Mouse (Mus musculus) urinary bladder, postnatal 36 days (tissue): Measurements from ENCODE around the gene Aprt.

Experiments used
- DNase-seq, 2 experiments: peaks; one replicate each; pipeline ENCODE4 v3.0.0; 2022; ENCODE audit warnings: low spot score in 2 of 2, mixed read lengths in 1 of 2

Aprt gene

DNA sequence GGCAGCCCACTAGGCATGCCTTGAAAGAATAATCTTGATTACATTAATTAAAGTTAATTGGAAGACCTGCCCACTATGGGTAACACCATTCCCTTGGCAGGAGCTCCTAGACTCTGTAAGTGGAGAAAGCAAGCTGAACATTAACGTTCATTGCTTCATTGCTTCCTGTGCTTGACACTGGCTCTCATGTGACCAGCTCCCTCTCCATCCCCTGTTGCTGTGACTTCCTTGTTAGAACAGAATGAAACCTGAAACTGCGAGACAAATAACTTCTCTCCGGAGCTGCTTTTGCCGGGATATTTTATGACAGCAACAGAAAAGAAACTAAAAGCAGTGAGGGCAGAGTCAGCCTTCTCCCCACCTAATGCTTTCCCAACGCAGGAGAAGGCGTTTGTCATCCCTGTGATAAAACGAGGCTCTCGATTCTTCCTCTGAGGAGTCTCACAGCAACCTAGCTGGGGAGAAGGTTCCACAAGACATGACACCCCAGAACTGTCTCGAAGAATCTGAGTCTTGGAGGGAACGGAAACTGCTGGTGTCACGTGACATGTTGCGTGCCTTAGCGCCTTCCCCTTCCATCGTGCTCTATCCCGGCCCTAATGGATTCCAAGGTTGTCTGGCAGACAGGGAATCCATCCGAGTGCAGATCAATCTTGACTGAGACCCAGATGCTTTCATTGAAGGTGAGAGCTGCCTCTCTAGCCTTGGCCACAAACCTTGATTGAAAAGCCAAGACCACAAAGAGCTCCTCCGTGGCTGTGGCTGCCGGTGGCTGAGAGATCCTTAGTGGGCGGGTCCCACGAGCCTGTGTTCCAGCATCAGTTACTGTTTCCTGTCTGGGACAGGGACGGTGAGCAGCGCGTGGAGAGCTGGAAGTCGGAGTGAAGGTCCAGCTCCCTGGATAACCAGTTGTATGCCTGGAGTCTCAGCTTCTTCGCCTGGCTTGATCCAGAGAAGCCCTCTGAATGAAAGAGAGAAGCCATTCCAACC lies 12.1 kb downstream of the Aprt start:
- DNase-seq = no peak

DNA sequence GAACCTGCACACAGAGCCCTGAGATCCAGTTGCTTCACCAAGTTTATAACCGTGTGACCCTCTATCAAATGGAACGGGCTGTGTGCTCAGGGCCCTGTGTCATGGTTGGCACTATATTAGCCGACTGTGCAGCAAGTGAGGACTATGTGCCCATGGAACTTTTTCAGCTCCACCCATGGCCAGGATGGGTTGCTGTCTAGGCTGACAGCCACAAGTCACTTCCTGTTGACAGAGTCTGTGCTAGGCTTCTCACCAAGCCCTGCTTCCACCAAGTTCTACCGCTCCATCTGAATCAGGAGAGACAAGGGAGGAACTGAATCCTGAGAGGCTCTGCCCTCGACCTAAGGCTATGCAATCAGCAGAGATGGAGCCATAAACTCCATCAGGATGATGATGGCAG lies 15.5 kb downstream of the Aprt start:
- DNase-seq = no peak

DNA sequence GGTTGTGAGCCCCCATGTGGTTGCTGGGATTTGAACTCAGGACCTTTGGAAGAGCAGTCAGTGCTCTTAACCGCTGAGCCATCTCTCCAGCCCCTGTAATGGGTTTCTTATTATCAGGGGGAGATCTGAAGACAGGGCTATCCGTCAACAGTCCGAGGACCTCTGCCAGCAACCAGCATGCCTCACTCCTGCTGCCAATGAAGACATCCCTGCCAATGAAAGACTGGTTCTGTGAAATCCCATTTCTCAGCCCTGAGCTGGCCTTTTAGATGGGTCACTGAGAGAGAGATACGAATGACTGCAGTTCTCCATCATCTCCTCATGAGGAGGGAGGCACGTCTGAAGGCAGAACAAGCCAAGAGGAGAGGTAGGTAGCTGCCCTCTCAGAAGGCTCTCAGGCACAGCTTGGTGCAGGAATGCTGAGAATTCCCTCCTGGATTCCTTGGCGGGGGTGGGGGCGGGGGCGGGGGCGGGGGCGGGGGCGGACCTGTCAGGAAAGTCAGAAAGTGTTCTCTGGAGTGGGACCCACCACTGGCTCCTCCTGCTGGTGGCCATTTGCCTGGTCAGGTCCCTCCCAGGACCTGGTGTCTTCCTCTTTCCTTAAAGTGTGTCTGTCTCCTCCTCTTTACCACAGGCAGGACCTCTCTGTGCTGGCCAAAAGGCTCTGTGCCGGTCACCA lies 17.9 kb downstream of the Aprt start:
- no peak for DNase-seq

DNA sequence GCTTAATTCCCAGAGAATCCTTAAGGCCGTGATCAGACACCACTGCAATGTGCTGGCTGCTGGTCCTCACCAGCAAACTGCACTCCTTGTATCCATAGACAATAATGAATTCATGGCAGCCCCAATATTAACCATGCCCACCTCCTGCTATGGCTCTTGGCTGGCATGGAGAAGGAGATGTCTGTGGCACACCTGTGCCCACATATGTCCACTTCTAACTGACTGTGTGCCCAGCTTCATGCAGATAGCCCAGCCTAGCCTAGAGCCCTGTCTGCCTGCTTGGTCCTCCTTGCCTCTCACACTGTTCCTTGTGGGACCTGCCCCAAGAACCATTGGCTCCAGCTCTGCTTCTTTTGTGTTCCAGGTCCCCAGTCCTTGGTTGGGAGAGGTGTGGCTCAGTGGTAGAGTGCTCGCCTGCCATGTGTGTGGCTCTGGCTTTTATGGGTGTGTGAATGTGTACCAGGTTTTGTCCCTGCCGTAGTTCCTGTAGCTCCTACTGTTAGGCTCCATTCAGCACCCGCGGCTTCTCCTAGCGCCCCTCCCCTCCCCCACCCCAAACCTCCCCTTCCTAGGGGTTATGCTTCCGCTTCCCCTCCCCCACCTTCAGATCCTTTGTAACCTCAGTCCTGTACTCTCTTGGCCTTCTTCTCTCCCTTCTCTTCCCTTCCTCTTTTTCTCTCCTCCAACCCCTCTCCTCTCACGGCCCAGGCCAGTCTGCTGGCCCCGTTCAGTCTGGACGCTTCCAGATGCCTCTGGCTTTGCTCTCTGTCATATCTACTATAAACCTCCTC lies 19.3 kb downstream of the Aprt start:
- DNase-seq = no peak

DNA sequence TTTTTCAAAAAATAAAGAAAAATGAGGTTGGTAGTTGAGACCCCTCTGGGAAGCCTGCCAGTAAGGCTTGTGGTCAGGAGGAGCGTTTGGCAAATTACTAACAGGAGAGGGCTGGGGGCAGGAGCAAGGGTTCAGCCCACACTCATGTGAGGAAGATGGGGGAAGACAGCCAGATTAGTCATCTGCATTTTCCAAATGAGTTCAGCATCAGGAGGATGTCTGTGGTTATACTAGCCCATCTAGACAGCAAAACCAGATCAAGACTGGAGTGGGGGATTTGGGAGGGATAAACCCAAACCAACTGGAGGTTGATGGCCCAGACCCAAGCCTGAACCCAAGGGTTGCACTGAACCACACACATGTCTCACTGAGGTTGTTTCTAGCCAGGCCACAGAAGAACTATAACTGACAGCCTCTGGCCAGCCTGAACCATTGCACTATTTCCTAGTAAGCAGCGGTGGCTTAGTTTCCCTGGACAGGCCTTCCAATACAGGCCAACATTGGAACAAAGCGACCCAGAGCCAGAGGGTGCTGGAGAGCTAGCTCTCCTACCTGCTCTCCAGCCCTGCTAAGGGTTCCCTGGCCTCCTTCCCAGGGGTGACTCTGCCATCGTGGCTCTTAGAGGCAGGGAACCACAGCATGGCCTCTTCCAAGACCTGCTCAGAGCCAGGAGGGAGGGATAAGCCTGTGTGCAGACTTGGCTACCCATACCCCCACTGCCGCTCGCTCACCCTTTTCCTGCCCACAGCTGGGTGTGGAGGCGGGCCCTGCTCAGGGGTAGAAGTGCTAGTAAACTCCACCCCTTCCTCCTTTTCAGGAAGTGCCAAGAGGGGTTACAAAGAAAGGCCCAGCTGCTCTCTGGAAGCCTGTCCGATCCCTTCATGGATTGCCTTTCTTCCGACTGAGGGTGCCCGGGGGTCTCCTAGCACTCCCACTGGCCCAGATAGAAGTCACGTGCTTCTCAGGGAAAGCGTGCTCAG lies 20.4 kb downstream of the Aprt start:
- peak in 1 of 2 experiments; percentile 71 for DNase-seq

DNA sequence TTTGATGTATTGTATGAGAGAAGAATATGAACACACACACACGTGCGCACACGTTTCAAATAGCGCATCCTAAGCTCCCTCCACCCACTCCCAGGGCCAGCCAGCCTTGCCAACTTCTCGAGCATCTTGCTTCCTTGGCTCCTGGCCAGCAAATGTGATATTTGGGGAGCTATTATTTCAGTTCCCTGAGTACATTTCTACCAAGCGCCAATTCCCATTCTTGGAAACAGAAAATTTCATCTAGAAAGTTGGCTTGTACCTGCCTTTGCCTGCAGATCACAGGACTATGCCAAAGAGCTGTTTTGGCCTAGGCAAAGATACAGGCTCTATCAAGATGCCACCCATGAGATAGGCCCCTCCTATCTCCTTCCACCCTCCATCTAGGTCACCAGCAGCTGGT lies 21.9 kb downstream of the Aprt start:
- no peak for DNase-seq

DNA sequence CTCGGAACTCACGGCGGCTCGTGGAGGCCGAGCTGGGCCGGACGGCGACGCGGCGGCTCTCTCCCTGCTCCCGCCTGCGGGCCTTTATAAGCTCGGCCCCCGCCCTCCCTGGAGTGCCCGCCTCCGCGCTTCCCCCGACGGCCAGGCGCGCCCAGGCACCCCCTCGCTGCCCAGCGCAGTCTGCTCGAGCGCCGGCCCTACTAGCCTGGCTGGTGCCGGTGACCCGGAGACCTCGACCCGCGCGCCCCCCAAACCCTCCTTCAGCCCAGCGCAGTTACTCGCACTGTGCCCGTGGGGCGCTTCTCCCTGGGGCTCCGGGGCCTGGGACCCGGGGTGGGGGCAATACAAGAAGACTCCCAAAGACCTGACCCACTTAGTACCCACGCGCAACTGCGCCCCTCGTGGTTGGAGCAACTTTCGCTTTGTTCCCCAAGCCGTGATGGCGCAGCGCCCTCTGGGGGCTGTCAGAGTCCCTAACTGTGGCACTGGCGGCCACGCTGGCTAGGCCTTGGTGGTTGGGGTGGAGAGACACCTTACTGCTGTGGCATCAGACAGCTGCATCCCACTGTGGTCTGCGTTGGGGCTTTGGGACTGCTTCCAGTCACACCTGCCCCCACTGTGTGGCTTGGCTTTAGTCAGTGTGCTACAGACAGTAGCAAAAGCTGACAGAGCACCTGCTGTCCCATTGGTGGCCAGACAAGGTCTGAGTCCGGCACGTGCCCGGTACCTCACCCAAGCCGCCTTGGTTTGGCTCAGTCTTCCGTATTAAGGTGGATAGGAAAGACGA lies 25.3 kb downstream of the Aprt start, which contains the start of gene Piezo1:
Gene Piezo1, minus strand, starts transcription at position 65 of the 787 bp plus-strand sequence.
- peak; percentile 94 for DNase-seq

DNA sequence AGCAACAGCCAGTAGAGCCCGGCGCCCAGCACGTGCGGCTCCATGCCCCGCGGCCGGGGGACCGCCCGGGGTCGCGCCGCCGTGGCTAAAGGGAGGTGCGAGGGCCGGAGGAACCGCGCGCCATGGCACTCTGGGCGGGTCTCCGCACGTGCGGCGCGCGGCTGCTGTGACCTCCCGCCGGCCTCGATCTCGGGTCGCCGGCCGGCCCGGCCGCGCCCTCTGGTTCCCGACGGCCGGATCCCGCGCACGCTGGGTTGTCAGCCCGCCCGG lies 25.8 kb downstream of the Aprt start:
- DNase-seq = peak in 1 of 2 experiments; percentile 41

DNA sequence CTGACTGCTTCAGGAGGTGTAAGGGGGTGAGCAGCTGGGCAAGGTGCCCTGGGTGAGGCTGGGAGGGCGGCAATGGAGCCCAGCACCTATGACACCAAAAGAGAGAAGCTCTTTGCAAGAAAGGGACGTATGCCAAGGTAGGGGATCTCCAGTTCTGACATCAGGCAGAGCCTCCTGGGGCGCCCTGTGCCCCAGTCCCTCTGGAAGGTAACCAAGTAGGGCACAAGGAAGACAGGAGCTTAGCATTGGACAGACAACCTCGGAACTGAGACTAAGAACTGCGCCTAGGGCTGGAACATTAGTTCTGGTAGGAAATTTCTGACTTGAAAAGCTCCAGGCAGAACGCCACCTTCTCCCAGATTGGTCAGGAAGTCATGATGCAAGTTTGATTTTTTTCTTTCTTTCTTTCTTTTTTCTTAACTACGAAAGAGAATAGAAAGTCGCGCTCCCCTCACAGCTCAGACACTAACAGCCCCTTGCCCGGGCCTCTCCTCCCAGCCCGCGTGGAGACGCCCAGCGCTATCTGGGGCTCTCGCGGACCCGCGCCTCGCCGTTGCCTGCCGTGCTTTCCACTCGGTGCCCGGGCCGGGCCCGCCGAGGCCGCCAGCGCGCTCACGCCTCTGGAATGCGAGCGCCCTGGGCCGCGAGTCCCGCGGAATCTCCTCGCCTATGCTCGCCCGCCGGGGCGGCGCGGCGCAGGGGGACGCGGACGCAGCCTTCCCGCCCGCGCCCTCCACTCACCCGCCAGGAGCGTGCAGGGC lies 26.3 kb downstream of the Aprt start:
- peak; percentile 46 to 47 for DNase-seq

DNA sequence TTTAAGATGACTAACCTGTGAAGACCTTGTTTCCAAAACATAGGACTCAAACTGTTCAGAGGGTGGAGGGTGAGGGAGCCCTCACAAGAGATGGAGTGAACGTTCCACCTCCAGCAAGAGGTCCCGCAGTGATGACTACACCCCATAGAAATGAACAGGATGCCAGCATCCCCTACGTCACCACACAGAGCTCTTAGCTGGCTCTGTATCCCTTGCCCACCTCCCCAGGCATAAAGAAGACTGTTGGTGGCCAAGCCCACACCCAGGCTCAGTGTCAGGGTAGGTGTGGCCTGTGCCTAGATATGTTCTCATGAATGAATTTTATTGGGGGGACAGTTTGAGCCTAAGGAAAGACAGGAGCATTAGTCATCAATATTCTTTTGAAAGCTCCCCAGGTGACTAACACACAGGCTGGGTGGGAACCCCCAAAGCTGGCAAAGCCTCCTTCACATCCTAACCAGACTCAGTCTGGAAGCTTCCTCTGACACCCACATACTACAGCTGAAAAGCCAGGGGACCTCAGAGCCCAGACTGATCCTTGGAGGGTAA lies 27.7 kb downstream of the Aprt start:
- no peak for DNase-seq

DNA sequence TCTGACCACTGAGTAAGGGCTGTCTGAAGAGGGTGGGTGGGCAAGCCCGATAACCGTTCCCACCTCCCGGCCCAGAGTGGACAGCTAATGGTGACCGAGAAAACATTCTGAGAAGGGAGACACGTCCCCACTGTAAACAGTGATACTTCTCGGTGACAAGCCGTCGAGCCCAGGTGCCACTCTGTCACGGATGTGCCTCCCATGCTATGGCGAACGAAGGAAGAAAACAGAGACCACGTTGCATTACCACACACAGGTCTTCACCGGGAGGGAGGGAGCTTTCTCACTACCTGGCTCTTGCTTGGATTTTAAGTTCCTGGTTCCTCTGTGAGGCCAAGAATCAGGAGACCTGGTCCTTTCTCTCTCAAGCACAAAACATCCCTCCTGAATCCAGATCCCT lies 28.4 kb downstream of the Aprt start:
- DNase-seq = no peak

DNA sequence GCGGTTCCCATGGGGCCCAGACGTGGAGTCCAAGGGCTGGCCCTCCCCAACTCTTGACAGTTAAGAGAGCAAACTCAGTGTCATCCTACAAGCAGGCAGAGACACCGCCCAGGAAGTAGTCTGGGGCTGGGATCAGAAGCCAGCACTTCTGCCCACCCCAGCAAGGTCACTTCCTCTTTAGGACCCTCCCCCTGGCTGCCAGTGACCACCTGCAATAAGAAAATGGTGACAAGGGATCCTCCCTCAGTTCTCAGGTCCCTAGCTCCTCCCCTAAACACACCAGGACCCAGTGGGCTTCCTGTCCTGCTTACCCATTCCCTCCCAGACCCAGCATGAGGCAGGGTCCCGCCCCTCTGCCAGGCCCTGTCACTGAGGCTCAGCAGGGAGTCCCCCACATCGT lies 28.9 kb downstream of the Aprt start:
- DNase-seq = no peak

DNA sequence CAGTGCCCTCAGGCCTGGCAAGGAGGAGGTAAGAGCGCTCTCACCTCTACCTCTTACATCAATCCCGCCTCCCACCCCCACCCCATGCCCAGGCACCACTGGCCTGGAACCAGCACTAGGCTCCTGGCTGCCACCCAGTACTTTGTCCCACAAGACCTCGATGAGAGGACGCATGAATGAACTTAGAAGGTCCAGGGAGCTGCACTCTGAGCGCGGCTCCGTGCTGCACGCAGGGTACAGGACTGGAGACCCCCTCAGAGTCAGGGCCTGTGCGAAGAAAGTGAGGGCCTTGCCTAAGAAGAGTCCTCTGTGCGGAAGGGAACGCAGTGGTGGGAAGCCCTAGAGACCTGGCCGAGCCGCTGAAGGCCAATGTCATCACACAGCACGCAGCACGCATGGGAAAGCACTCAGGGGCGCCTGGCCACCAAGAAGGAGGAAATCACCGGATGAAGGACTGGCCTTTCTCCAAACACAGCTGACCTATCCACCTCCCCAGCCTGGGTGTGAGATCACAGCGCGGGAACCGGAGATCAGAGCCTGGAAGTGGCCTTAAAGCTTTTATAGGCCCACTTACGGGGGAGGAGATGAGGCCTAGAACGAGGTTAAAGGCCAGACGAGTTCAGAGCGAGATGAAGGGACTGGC lies 29.8 kb downstream of the Aprt start:
- no peak for DNase-seq

DNA sequence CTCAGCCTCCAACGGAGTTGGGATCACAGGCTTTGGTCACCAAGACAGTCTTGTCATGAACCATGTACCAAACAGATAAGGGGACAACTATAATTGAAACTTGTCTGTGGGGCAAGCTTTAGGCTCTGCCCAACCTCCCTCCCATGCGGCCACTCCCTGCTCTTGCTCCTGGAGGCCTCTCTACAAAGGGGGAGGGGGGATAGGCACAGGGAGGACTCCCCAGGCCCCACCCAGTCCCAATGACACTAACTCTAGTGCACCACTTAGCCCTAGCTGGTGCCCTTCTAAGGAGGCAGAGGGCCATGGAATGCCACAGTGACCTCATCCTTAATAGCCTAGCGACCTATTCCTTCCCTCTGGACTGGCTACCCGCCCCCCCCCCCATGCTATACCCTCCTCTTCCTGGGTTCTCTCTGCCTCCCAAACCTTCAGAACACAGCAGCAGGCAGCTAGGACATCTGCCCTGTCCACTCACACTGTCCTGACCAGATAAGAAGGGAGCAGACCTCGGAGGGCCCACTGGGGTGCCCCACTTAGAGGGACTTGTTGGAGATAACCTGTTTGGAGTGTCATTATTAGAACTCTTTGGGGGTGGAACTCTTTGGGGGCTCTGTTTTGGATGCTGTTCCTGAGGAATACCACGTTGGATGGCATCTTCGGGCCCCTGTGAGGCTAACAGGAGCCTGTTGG lies 30.5 kb downstream of the Aprt start:
- DNase-seq = no peak

DNA sequence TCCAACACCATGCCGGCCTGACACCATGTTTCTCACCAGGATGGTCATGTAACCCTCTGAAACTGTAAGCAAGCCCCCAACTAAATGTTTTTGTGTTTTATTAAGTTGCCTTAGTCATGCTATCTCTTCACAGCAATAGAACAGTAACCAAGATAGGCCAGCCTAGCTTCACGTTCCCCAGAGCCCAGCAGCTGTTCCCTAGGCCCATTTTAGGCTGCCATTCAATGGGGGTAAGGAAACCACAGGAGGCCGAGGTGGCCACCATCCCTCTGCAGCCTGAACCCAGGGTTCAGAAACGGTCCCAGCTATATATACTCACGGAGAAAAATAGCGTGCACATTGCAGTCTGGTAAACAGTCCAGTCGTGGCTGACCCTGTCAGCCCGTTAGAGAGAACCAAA lies 32.6 kb downstream of the Aprt start:
- DNase-seq = no peak

DNA sequence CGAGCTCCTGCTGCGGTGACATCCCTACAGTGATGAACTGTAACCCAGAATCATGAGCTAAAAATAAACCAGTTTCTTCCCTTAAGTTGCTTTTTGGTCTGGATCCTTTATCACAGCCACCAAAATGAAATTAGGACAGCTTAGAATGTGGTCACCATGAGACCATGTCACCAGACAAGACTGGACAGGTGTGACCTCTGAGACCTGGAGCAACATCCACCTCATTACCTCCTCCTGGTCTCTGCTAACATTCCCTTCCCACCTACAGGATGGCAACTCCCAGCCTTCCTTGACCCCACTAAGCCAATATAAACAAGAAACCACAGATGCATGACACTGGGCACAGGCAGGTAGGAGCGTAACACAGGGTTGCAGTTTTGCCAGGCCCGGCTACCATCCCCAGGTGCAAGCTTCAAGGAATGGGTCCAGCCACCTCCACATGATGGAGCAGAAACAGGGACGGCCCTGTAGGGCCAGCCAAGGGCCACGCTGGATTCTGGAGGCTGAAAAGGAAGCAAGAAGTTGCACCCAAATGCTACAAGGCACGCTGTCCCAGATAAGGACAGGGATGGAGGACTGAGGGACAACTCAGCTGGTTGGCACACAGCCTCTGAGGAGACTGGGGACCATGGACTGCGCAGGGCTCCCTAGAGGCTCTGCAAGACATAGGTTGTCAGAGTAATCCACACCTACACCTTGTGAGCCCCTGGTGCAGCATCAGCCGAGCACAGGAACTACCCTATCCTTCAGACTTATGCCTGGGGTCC lies 38.2 kb downstream of the Aprt start:
- DNase-seq = no peak

DNA sequence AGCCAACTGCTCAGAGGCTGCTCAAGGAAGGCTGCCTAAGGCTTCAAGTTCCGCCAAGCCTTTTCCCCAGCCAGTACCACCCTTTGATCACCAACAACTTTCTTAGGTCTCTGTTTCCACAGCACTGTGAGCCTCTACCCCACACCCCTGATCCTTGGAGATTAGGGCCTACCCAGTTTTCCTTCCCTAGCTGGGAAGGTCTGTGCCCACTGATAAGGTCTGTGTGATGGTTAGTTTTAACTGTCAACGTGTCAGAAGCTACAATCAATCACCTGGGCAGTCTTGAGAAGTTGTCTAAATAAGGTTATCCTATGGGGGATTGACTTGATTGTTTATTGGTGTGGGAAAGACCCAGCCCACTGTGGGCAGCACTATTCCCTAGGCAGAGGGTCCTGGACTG lies 38.9 kb downstream of the Aprt start:
- DNase-seq = no peak
